Mouse (Mus musculus): ENCODE measurements around the gene Rab11fip2.

Rab11fip2 gene

DNA sequence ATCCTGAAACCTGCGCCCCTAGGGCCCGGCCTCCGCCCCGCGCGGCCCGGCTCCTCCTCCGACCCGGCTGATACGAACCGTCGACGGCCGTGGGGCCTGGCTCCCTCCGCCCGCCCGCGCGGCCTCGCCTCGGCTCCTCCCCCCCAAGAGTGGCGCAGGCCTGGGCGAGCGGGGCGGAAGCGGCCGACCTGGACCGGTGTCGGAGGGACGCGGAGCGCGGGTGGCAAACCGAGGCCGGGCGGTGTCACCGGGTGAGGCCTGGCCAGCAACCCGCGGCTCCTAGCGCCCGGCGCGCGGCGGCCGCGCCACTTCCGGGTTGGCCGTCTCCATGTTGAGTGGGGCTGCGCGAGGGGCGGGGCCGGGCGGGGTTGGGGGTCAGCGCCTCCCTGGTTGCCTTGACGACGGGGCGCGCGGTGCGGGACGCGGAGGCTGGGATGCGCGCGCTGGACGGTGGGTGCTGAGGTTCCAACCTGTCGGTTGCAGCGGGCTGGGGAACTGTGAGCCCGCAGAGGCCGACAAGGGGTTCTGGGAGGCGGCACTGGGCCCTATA lies at the start of gene Rab11fip2:
Gene Rab11fip2, minus strand, starts transcription at position 333 of the 550 bp plus-strand sequence.
- DNase-seq = peak; percentile 83 to 85

DNA sequence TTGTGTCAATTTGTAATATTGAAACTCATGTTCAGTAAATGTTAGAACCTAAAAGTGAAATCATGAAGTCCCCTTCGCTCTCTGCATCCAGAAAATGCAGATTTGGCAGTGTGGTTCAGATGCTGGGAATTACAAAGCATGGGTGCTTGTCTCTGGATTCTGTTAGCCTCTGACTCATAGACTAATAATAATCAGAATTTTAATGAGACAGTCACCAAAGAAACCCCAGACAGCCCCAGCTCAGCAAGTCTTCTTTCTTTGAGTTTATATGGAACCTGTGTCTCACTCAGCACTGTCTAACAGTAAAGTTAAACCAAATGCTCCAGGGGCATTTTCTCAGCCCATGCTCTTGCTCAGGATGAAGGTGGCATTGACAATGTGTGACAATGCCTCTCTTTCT lies 38.1 kb upstream of the Rab11fip2 start:
- DNase-seq = no peak

DNA sequence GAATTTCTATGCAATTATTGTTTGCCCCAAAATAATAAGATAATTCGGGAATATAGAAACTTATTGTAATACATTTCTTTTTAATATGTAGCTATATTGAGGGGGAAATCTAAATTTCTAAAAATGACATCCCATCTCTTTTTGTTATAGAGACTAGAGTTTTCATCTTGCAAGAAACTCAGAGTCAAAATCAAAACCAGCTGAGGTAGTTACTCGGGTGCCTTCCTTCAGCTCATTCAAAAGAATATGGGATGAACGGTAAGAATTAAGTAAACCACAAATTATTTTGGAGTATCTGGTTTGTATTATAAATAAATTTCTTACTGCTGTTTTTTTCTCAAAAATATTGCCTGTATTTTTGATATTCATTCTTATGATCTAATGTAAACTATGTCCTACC lies 11.5 kb upstream of the Rab11fip2 start:
- no peak for DNase-seq

DNA sequence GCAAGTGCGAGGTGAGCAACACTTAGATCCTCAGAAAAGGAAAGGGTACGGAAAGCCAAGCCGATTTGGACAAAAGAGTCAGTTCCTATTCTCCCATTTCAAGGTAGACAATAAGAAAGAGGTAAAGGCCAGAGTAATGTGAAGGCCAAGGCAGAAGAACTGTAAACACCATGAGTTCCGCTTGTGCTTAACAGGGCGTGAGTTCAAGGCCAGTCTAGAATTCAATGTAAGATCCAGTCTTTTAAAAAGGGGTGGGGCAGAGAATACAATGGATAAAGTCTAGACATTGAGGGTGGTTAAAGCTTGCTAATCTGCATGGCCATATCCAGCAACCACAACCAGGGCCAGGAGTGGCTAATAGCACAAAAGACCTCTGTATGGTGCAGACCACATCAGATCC lies 6.3 kb upstream of the Rab11fip2 start:
- no peak for DNase-seq

DNA sequence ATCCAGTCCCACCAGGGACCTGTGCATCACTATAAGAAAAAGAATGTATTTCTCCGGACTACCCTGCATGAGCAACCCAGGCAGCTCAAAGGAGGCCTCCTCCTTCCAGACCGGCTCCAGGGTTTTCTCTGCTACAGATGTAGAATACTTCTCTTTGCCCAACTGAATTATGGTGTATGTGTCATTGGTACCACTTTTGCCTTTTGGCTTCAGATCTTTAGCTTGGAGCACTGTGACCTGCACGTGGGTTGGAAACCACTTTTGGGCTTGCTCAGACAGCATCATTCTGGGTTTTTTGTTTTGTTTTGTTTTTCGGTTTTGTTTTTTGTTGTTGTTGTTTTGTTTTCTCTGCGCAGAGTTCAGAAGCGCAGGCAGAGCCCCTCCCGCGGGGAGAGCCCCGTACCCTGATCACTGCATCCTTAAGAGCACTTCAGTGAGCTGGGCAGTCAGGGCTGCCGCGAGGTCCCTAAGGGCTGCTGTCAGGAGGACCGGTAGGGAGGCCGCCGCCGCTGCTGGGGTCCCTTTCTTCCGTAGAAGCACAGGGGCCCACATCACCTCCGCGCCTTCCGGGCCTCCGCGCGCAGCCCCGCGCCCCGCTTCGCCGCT lies 635 bp downstream of the Rab11fip2 start:
- peak in 1 of 2 experiments; percentile 3 for DNase-seq

DNA sequence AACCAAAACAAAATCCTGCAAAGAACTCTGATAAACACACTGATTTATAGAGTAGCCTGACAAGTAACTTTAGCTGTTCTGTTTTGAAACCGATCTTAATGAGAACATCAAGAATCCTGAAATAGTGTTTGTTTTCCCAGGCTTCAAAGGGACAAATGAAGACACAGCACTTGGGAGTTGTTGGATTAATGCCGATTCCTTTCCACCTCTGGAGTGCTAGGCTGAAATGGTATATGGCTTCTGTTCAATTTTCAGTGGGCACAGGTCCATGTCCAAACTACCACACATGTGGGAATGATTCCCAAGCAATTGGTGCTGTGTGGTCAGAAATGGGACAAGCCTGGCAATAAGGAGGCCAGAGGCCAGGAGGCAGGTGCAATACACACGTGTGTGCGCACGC lies 3.7 kb downstream of the Rab11fip2 start:
- DNase-seq = no peak

DNA sequence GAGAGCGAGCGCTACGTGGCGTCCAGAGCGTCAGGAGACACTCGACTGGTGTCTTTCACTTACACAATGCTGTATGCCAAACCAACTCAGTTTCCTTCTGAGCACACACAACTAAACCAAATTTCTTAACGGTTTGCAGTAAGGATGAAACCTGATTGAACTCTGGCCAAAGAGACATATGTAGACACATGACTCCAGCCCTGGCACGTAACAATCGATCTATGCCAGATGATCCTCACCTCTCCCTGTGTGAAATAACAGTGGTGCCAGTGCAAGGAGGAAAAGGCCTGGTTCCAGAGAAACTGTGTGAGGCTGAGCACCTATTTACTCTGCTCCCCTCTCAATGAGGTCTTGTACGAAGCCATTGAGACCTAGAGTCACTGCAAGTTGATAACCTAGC lies 11.4 kb downstream of the Rab11fip2 start:
- DNase-seq = peak; percentile 16 to 30

DNA sequence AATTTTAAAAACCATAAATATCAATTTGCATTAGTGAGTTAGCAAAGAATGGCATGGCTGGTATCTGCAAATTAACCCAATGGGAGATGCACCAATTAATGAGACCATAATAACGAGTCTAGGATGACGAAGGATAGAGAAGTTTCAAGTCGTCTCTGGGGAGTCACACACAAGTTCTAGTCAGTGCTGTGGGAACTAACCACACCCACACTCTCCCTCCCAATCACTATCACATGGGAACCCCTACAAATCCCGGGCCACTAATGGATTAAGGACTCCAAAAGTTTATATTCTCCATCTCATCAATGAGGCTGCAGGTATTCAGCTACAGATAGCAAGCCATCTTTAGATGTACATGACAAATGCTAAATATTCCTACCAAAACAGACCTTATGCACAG lies 14.8 kb downstream of the Rab11fip2 start:
- DNase-seq = no peak

DNA sequence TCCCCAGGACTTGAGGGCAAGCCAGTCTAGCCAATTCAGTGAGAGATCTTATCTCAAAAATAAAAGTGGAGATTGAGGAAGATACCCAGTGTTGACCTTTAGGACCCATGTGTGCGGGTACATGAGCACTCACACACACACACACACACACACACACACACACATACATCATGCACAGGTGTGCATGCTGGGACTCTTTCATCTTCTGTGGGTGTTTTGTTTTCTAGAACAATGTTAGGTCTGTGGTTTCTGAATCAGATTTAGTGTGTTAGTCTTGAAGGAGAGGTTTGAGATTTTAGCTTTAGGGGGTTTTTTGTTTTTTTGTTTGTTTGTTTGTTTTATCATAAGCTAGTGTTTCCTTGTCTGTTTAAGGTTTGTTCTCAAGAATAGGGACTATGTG lies 17.3 kb downstream of the Rab11fip2 start:
- no peak for DNase-seq

DNA sequence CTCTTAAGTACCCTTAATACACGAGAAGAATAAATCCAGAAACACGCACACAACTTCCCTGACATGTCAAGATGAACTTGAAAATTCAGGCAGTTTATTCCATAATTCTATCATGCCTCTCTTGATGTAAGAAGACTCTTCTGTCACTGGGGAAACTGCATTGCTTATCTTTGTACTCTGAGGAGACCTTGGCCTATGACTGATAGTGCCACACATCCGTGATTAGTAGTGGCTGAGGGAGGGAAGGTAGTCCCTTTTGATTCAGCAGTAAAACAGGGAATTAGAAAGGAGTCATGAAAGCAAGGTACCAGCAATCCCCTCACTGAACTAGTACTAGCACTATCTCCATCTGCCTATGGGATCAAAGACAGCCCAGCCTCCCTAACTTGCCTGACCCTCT lies 22.6 kb downstream of the Rab11fip2 start:
- no peak for DNase-seq

DNA sequence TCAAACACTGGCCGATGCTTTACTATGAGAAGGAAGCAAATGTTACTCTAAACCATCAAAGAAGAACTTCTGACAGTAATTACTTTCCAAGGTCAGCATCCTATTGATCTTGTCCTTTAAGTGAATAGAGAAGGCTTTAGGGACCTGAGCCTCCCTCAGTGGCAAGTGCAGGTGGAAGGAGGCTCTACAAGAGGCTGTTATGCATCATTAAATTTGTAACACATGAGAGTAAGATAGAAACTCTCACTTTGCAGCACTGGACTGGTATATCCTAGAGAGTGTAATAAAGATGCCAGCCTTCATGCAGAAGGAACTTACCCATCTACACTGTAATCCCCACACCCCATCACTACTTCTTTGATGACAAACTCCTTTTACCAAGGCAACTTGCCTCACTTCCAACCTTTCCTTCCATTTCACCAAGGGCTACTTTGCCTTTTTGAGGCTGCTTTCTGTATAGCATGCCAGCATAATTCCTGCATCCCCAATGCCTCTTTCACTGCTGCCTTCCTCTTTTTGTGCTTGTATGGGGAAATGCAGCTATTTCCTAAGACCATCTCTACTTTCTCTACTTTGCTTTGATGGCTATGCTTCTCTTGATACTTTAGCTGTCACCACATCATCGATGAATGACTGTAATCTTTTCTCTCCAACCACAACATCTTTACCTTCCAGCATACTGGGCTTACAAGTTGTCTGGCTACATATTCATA lies 25.4 kb downstream of the Rab11fip2 start:
- no peak for DNase-seq

DNA sequence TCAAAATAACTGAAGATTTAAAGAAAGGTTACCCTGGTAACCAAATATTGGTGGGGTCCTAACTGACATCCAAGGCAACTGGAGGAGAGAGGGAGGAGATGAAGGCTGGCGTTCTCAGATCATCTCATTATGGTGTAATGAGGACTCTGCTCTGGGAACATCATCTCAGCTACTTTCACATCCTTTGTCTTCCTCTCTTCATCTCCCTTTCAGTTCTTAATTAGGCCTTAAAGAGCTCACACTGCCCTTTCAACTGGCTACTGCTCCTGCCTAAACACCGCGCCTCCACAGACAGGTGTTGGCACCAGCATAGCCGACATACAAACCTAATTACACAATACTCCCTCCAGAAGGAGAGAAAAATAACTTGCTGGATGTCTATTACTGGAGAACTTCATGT lies 31.9 kb downstream of the Rab11fip2 start:
- DNase-seq = no peak

DNA sequence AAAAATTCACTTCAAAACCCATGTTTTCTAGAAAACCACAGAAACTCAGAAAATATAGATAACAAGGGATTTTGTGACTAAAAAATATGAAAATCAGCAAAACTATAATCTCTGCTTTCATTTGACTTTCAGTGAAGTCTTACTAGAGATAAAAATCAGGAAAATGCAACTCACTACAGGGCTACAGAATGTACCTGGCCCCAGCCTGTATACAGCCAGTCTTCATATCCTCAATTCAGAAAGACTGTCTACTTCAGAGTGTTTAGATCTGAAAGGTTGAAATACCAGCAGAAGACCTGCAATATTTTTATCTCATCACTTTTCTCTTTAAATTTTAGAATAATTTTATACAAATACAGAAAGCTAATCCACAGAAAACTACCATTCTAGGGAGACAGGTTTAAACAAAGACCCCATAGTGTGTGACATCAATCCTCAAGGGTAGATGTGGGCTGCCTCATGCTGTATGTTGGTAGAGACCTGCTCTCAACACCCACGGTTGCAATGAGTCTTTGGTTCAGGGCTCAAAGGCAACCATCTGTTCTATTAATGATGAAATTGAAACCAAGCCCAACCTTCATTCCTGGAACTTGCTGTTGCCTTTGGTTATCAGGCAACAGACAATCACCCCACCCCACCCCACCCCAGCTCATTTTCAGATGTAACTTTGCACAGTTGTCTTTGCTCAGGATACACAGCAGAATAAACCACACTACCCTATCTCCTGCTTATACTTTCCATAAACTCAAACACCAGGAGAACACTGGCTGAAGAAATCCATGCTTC lies 38.0 kb downstream of the Rab11fip2 start:
- no peak for DNase-seq

DNA sequence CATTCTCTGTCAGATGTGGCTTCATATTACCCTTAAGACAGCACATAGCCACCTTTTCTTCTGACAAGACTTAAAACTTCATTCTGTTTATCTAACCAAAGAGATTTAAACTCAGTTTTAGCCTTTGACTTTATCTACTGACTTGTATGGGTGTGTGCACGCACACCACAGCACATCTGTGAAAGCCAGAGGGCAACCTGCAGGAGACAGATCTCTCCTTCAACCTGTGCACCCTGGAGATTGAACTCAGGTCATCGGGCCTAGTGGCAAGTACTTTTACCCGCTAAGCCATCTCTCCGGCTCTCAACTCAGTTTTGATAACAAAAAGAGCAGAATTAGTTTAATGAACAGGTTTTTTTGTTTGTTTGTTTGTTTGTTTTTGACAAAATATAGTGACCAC lies 43.5 kb downstream of the Rab11fip2 start:
- no peak for DNase-seq

DNA sequence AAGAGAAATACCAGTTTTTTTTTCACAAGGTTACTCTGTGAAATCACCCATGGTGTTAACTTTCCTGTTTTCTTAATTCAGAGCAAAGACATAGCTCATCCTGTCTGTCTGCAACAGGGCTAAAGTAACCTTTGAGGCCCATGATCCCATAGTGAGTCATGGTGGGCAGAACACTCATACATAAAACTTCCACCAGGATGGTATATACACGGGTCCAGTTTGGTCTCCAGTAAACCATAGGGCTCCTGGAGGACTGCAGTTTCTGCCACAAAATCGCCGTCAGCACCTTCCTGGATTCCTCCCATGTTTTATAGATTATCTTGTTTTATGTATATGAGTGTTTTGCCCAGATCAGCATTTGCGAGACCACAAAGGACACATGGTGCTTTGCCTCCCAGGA lies 45.2 kb downstream of the Rab11fip2 start:
- no peak for DNase-seq

DNA sequence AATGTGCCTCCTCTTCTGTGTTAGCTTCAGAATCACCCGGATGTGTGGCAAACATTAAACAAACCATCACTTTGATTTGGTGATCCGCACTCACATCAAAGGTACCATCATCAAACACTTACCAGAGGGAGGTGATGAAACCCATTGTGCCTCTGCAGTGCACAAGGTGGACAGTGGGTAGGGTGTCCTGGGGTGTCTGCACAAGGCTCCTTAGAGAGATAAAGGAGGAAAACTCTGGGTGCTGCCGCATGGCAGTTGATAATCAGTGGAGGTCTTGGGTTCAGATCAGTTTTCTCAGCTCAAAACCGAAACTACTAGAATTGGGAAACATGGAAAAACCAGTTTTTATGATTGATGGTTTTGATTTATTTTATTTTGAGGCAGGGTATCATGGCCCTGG lies 54.1 kb downstream of the Rab11fip2 start:
- DNase-seq = no peak

DNA sequence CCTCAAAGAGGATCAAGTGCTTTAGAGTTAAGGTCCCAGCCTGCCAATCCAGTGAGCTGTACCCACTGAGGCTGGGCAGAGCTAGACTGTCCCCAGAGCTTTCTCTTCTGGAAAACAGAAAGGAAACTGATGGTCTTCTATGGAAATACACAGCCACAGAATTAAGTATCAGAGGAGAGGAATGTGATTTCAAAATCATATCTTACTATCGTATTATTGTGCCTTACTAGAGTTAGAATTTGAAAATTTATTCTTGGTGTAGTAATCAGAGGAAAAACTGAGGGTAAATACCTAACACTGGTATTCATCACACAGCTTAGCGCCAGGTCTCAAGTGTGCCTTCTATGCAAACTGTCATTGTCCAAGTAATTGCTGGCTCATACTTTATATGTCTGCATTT lies 54.6 kb downstream of the Rab11fip2 start:
- no peak for DNase-seq

DNA sequence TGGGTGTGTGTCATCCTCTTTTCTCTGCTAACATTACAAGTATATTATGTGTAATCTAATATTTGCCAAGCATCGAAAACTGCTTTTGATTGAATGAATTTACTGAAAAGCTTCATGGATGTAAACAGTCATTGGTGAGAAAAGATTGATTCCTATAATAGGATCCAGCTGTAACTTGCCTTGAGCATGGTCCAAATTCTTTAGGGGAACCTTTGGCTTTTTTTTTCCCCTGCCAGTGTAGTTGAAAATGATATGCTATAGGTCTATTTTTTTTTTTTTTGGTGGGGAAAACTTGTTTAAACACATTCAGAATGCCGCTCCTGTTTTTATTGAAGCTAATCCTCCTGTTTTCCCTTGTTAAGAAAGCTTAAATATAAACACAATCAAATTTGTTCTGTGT lies 55.6 kb downstream of the Rab11fip2 start:
- no peak for DNase-seq

DNA sequence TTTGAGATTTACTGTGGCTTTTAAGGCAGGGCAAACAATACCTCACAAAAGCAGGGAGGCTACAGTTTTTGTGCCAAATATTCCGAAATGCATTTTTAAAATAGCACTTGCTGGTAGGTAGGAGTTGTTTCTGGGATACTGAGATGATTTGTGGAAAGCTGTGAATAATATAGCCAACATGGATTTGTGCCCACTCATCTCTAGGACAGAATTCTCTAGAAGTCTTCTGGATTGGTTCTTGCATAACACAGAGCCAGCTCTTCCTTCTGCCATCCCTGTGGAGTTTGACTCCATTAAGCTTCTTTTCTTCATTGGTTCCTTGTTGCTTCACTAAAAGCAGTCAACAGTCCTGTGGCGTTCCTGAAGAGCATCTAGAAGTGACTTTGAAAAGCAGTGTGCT lies 58.2 kb downstream of the Rab11fip2 start:
- DNase-seq = no peak

DNA sequence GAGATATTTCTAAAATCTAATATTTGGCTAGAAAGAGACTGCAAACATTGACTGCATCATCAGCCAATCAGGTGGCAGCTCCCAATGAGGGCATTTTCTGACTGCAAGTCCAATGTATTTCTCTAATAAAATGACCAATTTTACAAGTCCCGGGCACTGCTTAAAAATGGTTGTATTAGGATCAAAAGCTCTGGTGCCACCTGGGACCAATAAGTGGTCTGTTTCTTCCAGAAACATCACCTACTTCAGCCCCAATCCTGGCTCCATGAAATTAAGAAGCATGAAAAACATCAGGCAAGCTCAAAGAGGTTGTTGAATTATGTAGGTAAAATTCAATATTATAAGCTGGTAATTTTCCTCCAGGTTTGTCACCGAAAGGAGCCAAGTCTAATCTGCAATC lies 66.2 kb downstream of the Rab11fip2 start:
- DNase-seq = no peak

DNA sequence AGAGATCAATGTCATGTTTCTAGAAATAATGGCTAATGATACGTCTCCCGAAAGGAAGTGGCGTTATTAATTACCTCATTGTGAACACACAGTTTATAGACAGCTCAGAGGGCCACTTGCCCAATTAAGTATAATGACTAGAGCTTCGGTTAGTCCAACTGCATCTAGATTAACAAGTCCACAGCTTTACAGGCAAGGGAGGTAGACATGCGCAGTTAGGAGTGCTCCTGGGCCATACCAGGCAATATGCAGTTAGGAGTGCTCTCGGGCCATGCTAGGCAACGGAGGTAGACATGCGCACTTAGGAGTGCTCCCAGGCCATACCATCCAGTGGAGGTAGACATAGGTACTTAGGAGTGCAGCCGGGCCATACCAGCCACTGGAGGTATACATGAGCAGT lies 76.8 kb downstream of the Rab11fip2 start:
- DNase-seq = no peak

DNA sequence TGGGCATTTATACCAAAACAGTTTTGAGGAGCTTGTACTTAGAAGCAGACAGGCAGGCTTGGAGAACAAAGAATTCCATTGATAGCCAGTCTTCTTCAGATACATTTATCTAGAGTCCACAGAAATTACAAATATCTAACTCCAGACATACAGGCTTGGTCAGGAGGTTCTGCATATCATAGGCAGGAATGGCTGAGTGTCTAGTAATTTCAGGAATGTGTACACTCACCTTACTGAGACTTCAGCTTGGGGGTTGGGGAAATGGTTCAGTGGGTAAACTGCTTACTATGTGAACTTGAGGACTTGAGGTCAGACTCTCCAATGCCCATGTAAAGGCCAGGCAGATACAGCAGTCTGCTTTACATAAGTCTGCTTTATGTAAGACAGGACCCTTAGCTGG lies 81.0 kb downstream of the Rab11fip2 start:
- DNase-seq = no peak

DNA sequence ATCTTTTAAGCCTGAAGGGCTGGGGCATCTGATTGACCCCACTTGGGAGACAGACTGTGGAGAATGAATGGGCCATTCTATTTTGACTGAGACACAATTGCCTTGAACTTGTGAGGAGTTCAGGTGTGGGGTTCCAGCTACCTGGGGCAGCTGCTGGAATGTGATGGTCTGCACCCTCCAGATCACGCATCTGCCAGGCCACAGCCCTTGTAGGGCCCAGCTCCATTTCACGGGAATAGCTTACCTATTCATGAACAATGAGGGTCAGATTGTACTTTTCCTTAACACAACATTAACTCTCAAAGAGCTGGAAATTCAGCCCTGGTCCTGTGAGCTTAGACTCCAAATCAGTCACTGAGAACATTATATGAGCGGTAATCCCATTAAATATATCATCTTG lies 82.7 kb downstream of the Rab11fip2 start:
- DNase-seq = no peak

DNA sequence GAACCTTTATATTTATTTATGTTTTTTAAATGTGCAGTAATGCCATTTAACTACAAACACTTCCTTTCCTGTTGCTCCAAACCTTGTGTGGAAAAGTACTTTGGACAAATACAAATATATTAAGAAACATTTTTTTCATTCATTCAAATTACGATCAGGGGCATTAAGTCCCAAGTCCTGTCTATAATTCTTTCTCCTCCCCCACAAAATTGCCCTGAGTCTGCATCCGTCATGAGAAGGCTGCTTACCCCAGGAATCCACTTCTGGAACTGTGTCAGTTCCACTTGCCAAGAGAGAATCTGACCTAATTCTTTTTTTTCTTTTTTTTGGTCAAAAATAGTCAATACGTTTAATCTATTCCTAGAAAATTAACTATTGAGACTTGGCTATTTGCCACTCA lies 90.4 kb downstream of the Rab11fip2 start:
- no peak for DNase-seq
